Mouse (Mus musculus) midbrain, embryonic 13.5 days (tissue): Measurements from ENCODE around the gene Nupr1. TPM values are rescaled to one million over a fixed set of nuclear protein-coding genes. Genes with fewer than 3 reads are reported as not detected.

Experiments
- ATAC-seq: fragments of 200-750 bp; cut with Nextera tagmentation; 2 replicates; pipeline ENCODE4 v1.8.0; 2017; ENCODE audit warnings: mild to moderate bottlenecking, moderate TSS enrichment, moderate library complexity
- H3K27ac ChIP-seq: fragments of 300-500 bp; sonication (generic); 2 replicates; pipeline ENCODE4 v1.5.1; 2015; ENCODE audit warnings: inconsistent platforms, mild to moderate bottlenecking, moderate library complexity
- H3K27me3 ChIP-seq: fragments of 300-500 bp; sonication (generic); 2 replicates; pipeline ENCODE4 v1.6.1; 2015; ENCODE audit warnings: mild to moderate bottlenecking, inconsistent platforms
- H3K36me3 ChIP-seq: fragments of 300-500 bp; sonication (generic); 2 replicates; pipeline ENCODE4 v1.6.1; 2015; ENCODE audit warnings: mild to moderate bottlenecking, inconsistent platforms
- H3K4me1 ChIP-seq: fragments of 300-500 bp; sonication (generic); replicated peaks from 2 replicates; pipeline ENCODE4 v1.6.1; 2015; ENCODE audit warnings: inconsistent platforms
- H3K4me2 ChIP-seq: fragments of 300-500 bp; sonication (generic); replicated peaks from 2 replicates; pipeline ENCODE4 v1.6.1; 2015; ENCODE audit warnings: moderate library complexity, mild to moderate bottlenecking, inconsistent platforms
- H3K4me3 ChIP-seq: fragments of 300-500 bp; sonication (generic); replicated peaks from 2 replicates; pipeline ENCODE4 v1.5.1; 2015; ENCODE audit warnings: mild to moderate bottlenecking, inconsistent platforms
- H3K9ac ChIP-seq: fragments of 300-500 bp; sonication (generic); replicated peaks from 2 replicates; pipeline ENCODE4 v1.6.1; 2015; ENCODE audit warnings: mild to moderate bottlenecking, inconsistent platforms
- H3K9me3 ChIP-seq: fragments of 300-500 bp; sonication (generic); 2 replicates; pipeline ENCODE4 v1.6.1; 2016; ENCODE audit warnings: mild to moderate bottlenecking, inconsistent platforms
- WGBS: fragments of 180-500 bp; shearing (Covaris S2); methylation state at CpG from one replicate; pipeline ENCODE4 v1.1.7; 2015; 5-methylcytosine and 5-hydroxymethylcytosine counted together
- polyA plus RNA-seq: library from polyadenylated mRNA; unstranded; fragments of >200 nt; fragmentation: Nextera tagmentation; extraction: Ambion mirVana; gene quantifications from 2 replicates; pipeline ENCODE4 v1.2.1, GENCODE M21; 2015

The Nupr1 gene
- polyA plus RNA-seq, 1 experiment from 2014 or later: 7.6 TPM

GRCm38 (mm10) chr7:126636733-126637520 lies 6.3 kb upstream of the Nupr1 start:
- Histone ChIP-seq H3K27me3 (no peaks in the 10 kb centered on the region), H3K4me3 (no peak overlapping the region), H3K4me2 (no peak overlapping the region), H3K9me3 (no peaks in the 10 kb centered on the region), H3K27ac (no peak overlapping the region), H3K36me3 (no peaks in the 10 kb centered on the region), H3K9ac (no peak overlapping the region), H3K4me1 (no peaks in the 10 kb centered on the region)
- 18% methylated on average over 4 of the region's 4 CpGs for WGBS
- ATAC-seq: no peak

DNA sequence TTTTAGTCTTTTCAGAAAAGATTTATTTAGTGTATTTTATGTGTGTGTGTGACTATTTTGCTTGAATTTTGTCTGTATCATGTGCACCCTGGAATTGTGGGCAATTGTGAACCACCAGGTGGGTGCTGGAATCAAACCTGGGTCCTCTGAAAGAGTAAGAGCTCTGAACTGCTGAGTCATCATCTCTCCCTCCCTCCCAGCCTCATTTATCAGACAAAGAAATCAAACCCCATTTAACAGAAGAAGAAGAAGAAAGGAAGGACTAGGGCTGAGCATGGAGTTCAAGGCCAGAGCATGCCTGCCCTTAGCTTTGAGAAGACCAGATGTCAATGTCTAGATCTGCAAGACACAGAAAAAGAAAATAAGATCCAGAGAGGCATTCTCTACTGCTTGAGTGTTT lies 4.7 kb upstream of the Nupr1 start:
- H3K27me3 ChIP-seq: no peaks in the 10 kb centered on the region
- H3K9me3 ChIP-seq: no peaks in the 10 kb centered on the region
- H3K9ac ChIP-seq: no peak overlapping the region
- H3K36me3 ChIP-seq: no peaks in the 10 kb centered on the region
- no peak overlapping the region for H3K27ac ChIP-seq
- no peaks in the 10 kb centered on the region for H3K4me1 ChIP-seq
- no peak overlapping the region for H3K4me3 ChIP-seq
- ATAC-seq: no peak
- no peak overlapping the region for H3K4me2 ChIP-seq

DNA sequence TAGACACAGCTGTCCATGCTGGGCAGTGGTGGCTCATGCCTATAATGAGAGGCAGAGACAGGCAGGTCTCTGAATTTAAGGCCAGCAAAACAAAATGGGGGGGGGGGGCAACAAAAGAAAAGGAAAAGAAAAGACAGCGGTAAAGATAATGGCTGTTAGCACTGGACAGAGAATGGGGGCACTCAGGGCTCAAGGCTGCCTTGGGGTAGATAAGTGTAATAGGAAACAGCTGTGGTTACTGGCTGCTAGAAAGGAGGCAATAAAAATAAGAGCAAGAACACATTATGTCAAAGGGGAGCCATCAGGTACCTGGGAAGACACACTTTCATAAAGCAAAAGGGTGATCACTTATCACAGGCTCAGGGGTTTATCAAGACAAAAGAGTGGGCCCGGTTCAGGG lies 1.8 kb upstream of the Nupr1 start:
- 96% methylated on average over 2 of the region's 2 CpGs for WGBS
- H3K27me3 ChIP-seq: no peaks in the 10 kb centered on the region
- no peaks in the 10 kb centered on the region for H3K4me1 ChIP-seq
- no peak overlapping the region for H3K9ac ChIP-seq
- ATAC-seq: no peak
- no peak overlapping the region for H3K4me3 ChIP-seq
- H3K36me3 ChIP-seq: no peaks in the 10 kb centered on the region
- no peaks in the 10 kb centered on the region for H3K9me3 ChIP-seq
- H3K4me2 ChIP-seq: no peak overlapping the region
- no peak overlapping the region for H3K27ac ChIP-seq

GRCm38 (mm10) chr7:126629915-126630314 lies 746 bp downstream of the Nupr1 start:
- Histone ChIP-seq H3K9ac (no peak overlapping the region), H3K4me2 (no peak overlapping the region), H3K9me3 (no peaks in the 10 kb centered on the region), H3K27me3 (no peaks in the 10 kb centered on the region), H3K4me1 (no peaks in the 10 kb centered on the region), H3K36me3 (no peaks in the 10 kb centered on the region), H3K4me3 (no peak overlapping the region), H3K27ac (no peak overlapping the region)
- ATAC-seq: no peak
- WGBS: 30% methylated on average over 3 of the region's 3 CpGs

GRCm38 (mm10) chr7:126628111-126628510 lies 2.5 kb downstream of the Nupr1 start:
- 83% methylated on average over 6 of the region's 6 CpGs for WGBS
- H3K9me3 ChIP-seq: no peaks in the 10 kb centered on the region

DNA sequence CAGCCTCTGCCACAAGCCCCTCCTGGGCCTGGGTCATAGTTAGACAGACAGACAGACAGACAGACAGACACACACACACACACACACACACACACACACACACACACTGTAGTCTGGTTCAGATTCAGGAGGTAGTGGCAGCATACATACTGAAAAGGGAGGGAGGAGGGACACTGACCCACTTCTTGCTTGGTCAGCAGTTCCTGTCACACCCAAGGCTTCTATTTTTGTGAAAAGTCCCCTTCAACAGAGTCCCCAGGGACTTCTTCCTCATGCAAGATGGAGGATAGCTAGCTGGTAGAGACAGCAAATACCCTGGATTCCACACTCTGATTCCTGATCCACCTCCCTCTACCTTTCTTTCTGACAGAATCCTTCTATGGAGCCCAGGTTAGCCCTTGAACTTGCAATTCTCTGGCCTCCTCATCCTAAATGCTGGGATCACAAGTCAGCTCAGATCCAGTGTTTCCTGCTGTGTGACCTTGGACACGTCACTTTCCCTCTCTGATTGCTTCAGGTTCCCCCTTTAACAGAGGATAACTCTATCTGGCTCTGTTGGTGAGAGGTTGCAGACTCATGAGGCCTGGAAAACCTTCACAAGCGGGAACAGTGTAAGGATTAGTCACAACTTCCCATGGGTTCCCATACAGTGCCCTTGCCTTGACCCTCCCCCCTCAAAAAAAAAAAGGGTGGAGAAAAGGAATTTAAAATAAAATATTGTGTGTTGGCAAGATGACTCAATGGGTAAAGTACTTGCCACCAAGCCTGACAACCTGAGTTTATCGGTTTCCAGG lies 4.7 kb downstream of the Nupr1 start:
- WGBS: 85% methylated on average over 3 of the region's 3 CpGs
- Histone ChIP-seq H3K4me3 (no peak overlapping the region), H3K36me3 (no peaks in the 10 kb centered on the region), H3K27me3 (no peaks in the 10 kb centered on the region), H3K4me1 (no peaks in the 10 kb centered on the region), H3K9me3 (no peaks in the 10 kb centered on the region), H3K9ac (no peak overlapping the region), H3K4me2 (no peak overlapping the region), H3K27ac (no peak overlapping the region)
- no peak for ATAC-seq

More at GRCm38 (mm10) chr7:126628111-126628510, 2.5 kb downstream of the Nupr1 start:
- no peak overlapping the region for H3K4me2 ChIP-seq
- H3K27ac ChIP-seq: no peak overlapping the region
- no peak overlapping the region for H3K4me3 ChIP-seq
- ATAC-seq: no peak
- H3K9ac ChIP-seq: no peak overlapping the region
- H3K36me3 ChIP-seq: no peaks in the 10 kb centered on the region
- H3K4me1 ChIP-seq: no peaks in the 10 kb centered on the region
- H3K27me3 ChIP-seq: no peaks in the 10 kb centered on the region

DNA sequence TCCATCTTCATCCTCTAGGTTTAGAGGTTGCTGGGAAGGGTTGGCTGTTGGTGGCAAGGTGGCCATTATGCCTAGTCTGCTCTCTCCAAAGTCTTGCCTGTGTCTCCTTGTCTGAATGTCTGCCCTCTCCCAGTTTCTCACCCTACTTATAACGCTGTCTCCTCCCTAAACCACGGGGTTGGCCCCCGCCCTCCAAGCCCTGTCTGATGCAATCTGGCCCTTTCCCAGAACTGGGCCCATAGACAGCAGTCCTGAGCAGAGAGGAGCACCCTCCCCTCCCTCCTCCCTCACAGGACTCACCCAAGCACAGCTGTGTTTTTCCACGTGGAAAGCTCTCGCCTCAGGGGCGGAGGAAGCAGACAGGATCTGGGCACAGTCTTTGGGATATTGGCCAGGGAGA lies 5.3 kb downstream of the Nupr1 start:
- Histone ChIP-seq H3K9me3 (no peaks in the 10 kb centered on the region), H3K27me3 (no peaks in the 10 kb centered on the region), H3K27ac (no peak overlapping the region), H3K36me3 (no peaks in the 10 kb centered on the region), H3K4me3 (no peak overlapping the region), H3K9ac (no peak overlapping the region; the same call in 1 of the 2 replicates), H3K4me2 (no peak overlapping the region), H3K4me1 (no peaks in the 10 kb centered on the region)
- ATAC-seq: no peak
- WGBS: 58% methylated on average over 6 of the region's 6 CpGs

GRCm38 (mm10) chr7:126624774-126625173 lies 5.9 kb downstream of the Nupr1 start:
- no peak for ATAC-seq
- Histone ChIP-seq H3K36me3 (no peaks in the 10 kb centered on the region), H3K9ac (no peak overlapping the region), H3K4me2 (no peak overlapping the region), H3K4me3 (no peak overlapping the region), H3K27ac (no peak overlapping the region), H3K27me3 (no peaks in the 10 kb centered on the region), H3K4me1 (no peaks in the 10 kb centered on the region), H3K9me3 (no peaks in the 10 kb centered on the region)
- 71% methylated on average over 16 of the region's 16 CpGs for WGBS

DNA sequence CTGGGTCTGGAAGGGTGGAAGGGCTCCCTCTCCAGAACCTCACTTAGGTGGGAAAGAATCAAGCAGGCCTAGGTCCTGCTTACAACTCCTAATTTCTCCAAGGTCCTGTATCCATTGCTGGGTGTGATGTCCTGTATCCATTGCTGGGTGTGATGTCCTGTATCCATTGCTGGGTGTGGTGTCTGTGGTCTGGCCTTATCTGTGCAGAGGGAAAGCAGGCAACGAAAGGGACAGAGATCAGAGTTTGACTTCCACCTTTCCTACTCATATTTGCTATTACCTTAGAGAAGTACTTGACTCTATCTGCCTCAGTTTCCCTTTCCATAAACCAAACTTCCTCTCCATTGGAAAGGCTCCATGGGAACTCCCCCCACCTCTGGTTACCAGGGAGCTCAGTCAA lies 7.3 kb downstream of the Nupr1 start:
- ATAC-seq: no peak
- Histone ChIP-seq H3K4me1 (no peaks in the 10 kb centered on the region), H3K27me3 (no peaks in the 10 kb centered on the region), H3K9ac (no peak overlapping the region), H3K9me3 (no peaks in the 10 kb centered on the region), H3K36me3 (no peaks in the 10 kb centered on the region), H3K4me2 (no peak overlapping the region), H3K4me3 (no peak overlapping the region), H3K27ac (no peak overlapping the region)
- WGBS: 90% methylated on average over 1 of the region's 1 CpGs

GRCm38 (mm10) chr7:126621452-126622359 lies 9.0 kb downstream of the Nupr1 start:
- no peak overlapping the region for H3K4me2 ChIP-seq
- H3K9me3 ChIP-seq: no peaks in the 10 kb centered on the region
- no peak overlapping the region for H3K27ac ChIP-seq
- no peaks in the 10 kb centered on the region for H3K4me1 ChIP-seq
- no peaks in the 10 kb centered on the region for H3K27me3 ChIP-seq
- no peak for ATAC-seq
- 86% methylated on average over 9 of the region's 9 CpGs for WGBS
- no peaks in the 10 kb centered on the region for H3K36me3 ChIP-seq
- H3K4me3 ChIP-seq: no peak overlapping the region
- no peak overlapping the region for H3K9ac ChIP-seq

- Histone ChIP-seq H3K9ac (no peak overlapping the region), H3K4me2 (no peak overlapping the region), H3K27ac (no peak overlapping the region), H3K4me1 (no peaks in the 10 kb centered on the region), H3K9me3 (no peaks in the 10 kb centered on the region), H3K36me3 (no peaks in the 10 kb centered on the region), H3K4me3 (no peak overlapping the region), H3K27me3 (no peaks in the 10 kb centered on the region)
- WGBS: 85% methylated on average over 10 of the region's 10 CpGs
- no peak for ATAC-seq
Measured at GRCm38 (mm10) chr7:126619559-126620275, 10.9 kb downstream of the Nupr1 start.
